Mouse (Mus musculus) neutrophil, adult 5-6 weeks (primary cell): ENCODE results near the gene Fanca. TPM values are rescaled to one million over a fixed set of nuclear protein-coding genes. Genes with fewer than 3 reads are reported as not detected.
A peak's percentile ranks its signal among the peaks of the same experiment; 100 is the strongest.
"Not testable (repeated sequence)": the region's sequence is repeated elsewhere in the genome, so short reads cannot be mapped to it uniquely, and the experiment has no call there.

Source experiments
- ATAC-seq: fragments of 151-379, 151-347 bp; 2 replicates; pipeline ENCODE4 v1.8.0; 2017; ENCODE audit warnings: mild to moderate bottlenecking, moderate TSS enrichment; ENCODE audit not compliant: insufficient number of reproducible peaks, poor library complexity, low FRiP score, severe bottlenecking; ENCODE audit errors: extremely low read depth
- total RNA-seq: library from RNA; stranded (forward); fragments of 200-1000 nt; gene quantifications from 2 replicates; pipeline ENCODE4 v1.2.3, GENCODE M21; 2017

Gene Fanca
- total RNA-seq, 1 experiment from 2014 or later: 26.8 TPM

DNA sequence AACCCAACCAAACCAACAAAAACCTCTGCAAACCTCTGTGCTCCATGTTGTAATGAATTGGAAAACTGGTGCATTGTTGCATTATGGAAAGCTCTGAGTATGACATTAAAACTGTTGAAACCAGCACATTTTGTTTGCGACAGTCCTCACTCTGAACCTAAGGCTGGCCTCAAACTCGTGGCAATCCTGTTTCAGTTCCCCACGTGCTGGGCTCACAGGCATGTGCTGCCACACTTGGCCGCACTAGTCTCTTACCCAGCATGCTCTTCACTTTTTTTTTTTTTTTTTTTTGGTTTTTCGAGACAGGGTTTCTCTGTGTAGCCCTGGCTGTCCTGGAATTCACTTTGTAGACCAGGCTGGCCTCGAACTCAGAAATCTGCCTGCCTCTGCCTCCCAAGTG is 35.4 kb downstream of the Fanca start:
- 0 out of 2 replicates have a peak, but pooled peaks have one; percentile 22 for ATAC-seq

DNA sequence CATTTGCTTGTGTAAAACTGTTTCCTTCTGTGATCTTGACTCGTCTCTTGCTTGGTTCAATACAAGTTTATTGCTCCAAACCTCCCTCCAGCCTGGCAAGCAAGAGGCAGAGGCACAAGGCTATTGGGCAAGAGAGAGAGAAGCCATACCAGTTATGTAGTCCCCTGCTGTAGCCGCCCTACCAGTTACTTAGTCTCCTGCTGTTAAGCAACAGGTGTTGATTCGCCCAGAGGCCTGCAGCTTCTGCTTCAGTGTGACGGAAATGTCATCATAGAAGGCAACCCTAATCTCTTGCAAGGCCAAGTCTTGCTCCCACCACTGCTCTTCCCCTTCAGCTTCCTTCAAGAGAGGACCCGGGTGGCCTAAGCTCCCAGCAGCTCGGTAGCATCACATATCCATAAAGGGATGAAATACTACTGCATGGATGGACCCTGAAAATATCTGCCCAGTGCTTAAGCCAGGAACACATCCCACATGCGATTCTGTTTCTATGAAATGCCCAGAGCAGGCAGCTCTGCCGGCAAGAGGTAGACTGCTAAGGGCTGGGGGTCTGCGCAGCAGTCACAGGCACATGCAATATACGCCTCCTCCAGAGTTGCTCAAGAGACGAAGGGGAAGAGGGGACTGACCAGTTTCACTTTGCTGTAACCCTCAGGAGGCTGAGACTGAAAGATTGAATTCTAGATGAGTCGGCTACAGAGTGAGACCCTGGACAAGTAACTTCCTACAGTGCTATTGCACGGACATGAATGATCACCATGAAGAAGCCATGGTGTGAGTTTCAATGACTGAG is 37.9 kb downstream of the Fanca start:
- peak; percentile 72 for ATAC-seq

DNA sequence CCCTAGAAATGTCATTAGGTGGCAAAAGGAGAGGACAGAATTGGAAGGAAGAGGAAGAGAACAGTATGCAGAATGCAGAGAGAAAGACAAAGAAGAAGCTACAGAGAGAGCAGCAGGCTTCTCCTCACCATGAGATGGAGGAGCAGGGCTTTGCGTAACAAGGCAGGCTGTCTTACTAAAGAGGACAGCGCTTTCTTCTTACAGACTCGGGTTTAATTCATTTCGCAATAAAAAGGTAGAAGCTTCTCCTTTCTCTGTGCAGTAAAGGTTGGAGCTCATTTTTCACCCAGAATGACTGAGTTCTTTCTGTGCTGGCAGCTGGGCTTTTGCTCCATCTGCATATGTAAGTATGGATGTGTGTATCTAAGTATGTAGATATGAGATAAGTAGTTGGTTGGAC is 38.5 kb downstream of the Fanca start:
- no peak; the same call in 1 of the 2 replicates for ATAC-seq

DNA sequence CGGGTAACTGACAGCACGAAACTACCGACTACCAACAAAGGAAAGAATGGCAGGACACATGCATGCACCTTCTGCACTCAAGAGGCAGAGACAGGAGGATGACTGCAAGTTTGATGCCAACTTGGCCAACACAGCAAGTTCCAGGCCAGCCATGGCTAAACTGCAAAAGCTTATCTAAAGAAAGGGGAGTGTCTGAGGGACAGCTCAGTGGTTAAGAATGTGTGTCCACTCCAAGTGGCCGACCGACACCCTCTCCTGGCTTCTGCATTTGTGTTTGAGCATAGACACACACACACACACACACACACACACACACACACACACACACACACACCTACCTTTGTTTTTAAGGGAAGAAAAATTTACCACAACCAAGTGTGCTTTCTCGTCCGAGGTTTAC is 39.9 kb downstream of the Fanca start:
- no peak for ATAC-seq

DNA sequence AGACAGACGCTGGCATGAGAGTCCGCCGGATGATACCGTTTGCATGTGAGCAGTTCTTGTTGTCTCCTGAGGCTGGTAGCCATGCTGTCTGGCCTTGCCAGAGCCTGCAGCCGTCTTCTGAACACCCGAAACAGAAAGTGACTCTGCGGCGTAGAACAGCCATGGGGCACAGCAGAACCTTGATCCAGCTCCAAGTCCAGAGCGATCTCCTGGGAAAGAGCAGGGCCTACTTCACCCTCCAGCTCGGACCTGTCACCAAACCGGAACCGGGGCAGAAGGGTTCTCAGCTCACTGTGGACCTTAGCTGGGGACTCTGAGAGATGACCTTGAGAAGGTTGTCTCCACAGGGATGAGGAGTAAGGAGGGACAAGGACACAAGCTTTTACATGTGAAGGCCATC is 43.3 kb downstream of the Fanca start:
- no peak for ATAC-seq

DNA sequence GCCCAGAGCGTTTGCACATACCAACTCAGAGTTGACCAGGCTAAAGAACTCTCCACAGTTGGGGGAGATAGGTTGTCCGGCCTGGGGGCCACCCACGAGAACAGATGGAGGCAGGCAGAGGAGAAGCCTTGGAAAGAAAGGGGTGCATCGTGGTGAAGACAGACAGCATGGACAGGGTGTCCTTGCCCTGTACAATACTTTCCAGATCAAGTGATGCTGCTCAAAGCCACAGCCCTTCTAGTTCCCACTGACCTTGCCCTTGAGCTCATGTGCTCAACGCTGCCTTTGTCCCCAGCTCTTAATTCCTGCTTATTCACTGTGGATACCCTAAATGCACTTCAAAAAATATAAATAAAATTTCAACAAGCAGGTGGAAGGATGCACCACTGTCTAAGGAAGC is 43.9 kb downstream of the Fanca start:
- ATAC-seq: no peak

DNA sequence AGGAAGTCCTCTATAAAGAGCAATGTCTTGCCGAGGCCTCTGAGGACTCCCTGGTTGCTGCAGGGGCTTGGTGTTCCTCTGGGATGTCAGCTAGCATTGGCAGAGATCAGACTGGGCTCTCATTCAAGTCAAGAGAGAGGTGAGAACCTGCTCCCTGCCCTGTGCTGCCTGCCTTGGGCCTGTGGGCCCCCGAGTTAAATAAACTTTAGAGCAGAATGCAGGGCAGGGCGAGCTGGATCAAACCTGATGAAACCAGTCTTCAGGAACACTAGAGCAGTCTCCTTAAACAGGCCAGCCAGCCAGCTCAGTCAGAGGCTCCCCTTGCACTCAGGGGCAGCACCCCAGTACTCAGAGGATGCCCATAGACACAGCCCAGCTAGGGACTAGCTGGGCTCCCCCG is 46.5 kb downstream of the Fanca start:
- ATAC-seq: no peak

DNA sequence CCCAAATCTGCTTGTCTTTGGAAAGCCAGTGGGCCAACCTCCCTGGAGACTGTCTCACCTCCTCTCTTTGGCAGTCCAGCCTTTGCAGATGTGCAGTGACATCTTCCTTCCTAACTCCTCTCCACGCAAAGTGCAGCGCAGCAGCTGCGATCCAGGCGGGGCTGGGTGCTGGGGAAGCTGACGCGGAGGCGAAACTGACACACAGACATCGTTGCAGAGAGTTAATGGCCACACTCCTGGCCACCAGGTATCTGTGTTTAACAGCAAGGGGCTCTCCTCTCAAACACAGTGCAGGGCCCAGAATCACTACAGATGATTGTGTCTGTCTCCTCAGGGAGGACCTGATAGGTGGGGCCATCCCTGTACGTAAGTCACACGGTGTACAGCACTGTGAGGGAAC is 47.2 kb downstream of the Fanca start:
- ATAC-seq: no peak

DNA sequence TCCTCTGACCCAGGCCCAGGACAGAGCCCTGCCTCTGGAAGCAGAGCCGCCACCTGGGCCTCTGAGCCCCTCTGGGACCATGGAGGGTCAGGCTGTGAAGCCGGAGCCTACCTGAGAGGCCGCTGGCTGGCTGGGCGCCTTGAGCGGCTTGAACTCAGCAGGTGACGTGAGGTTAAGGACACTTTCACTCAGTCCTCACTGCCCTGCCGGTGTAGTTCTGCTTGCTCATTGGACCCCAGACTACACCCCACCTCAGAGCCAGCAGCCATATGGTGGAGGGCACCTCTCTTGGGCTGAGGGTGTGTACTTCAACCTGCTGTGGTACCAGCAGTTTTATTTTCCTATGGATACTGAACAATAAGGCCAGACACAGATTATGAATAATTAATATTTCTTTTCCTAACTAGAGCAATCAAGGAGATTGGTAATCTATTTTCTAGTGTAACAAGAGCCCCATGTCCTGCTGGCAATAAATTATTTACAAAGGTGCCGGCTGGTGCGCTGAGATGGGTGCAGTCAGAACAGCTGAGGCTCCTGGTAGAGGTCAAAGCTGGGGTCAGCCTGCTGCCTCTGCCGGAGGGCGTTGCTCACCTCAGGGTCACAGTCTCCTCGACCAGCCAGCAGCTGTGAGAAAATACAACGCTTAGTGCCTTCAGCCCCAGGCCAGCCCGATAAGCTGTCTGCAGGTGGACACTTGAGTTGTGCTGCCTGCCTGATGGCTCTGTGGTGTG is 50.3 kb downstream of the Fanca start:
- no peak for ATAC-seq

DNA sequence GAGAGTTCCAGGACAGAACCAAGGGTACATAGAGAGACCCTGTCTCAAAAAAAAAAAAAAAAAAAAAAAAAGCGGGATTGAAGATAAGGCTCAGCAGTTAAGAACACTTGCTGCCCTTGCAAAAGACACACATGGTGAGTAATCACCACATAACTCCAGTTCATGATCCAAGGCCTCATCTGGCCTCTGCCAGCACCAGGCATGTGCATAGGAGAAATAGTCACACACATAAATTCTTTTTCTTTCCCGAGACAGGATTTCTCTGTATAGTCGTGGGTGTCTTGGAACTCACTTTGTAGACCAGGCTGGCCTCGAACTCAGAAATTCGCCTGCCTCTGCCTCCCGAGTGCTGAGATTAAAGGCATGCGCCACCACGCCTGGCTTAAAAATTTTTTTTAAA is 60.8 kb downstream of the Fanca start:
- ATAC-seq: not testable (repeated sequence)

DNA sequence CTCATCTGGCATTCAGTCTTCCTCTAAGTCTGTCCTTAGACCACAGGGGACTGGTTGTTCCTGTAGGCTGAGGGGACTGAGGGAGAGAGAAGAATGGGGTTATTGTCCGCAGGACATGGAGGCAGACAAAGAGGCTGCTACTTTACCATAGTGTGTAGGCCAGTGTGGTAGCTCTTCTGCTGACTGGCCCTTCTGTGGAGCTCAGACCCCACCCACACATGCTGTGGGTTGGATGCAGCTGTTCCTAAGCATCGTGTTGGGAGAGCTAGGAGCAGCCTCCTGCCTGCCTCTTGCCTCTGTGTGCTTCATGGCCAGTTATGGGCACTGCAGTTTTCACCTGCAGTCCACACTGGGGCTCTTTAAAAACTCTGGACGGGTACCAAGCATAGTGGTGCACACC is 61.3 kb downstream of the Fanca start:
- ATAC-seq: no peak

DNA sequence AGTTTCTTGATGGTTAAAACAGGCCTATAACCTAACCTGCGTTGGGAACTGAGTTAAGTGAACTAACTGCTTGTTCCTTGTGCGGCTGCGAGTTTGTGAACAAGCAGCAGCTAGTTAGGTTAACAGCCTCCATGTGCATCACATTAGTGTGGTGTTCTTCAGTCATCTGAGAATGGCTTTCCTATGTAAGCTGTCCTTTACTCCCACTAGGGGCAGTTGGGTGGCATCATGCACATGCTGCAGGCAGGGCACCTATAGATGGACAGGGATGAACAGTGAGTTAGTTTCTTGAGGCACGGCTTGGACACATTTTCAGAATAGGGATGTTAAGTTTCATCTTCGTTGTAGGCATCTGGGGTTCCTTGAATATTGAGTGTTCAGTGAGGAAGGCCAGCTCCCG is 63.2 kb downstream of the Fanca start:
- no peak for ATAC-seq

DNA sequence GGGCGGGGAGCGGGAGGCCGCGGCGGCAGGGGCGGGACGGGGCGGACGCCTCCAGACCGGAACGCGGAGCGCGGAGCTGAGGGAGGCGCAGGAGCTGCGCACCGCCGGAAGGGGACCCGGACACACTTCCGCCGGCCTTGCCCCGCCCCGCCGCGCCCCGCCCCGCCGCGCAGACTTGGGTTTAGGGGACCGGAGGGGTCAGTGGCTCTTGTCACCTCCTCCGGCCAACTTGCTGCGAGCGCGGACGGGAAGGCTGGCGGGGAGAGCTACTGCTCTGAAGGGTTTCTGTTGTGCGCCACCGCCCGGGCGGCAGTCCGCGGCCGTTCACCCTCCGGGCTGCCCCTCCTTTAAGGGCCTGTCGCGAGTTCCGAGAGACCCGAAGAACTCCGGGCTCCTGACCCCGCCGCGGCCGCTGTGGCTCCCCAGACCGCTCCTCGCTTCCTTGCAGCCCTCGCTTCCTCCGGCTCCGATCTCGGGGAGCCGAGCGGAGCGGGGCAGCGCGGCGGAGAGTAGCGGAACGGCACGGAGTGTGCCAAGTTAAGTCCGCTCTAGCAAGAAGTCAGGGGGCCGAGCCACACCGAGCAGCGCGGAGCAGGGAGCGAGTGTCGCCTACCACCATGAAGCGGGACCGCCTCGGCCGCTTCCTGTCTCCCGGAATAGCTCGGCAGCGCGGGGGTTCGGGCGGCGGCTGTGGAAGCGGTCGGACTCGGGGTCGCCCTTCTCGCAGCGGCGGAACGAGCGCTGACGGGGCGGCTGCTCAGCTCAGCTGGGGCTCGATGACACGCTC is 64.1 kb downstream of the Fanca start, which contains the start of the genes Zfp276 and Vps9d1:
Gene Zfp276, plus strand, starts transcription at position 97 of the 787 bp plus-strand sequence.
Gene Vps9d1, minus strand, starts transcription at position 250 of the 787 bp plus-strand sequence.
- peak; percentile 78 for ATAC-seq

DNA sequence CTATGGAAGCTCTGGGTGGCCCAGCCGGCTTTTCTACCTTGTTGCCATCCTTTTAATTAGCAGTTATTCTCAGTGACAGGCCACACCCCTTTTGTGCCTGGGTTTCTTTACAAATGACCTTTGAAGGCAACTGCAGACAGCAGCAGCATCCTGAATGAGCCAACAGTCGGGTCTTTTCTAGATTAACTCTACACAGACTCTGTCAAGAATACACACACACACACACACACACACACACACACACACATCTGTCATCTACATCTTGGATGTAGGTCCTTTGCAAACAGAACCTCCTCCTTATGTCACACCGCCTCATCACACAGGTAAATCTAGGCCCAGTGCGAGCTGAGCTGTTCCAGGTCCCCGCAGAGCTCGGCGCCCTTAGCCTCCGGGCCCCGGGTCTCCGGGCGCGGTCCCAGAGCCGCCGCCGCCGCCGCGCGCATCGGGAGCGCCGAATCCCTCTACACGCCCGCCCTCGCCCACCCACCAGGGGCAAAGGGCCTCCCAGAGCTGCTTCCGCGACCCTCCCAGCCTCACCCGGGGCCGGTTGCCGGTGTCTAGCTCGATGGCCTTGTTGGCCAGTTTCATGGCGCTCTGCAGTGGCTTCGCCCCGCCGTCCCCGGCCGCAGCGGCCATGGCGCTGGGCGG is 64.8 kb downstream of the Fanca start:
- ATAC-seq: no peak

DNA sequence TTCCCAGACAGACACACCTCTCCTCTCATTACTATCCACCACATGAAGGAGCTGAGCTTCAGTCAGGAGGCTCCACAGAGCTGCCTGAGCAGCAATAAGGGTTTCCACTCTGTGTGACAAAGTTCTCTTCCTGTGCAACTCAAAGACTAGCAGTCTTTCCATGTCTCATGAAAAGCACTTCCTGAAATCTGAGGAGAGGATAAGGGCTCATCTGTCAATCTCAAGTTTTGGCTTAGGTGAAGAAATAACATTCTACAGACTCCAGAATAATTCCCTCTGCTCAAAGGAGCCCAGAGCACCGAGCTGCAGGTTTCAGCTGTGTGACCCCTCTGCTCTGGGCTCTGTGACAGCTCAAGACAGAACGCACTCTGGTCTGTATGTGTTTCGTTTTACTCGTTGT is 65.5 kb downstream of the Fanca start:
- no peak for ATAC-seq

DNA sequence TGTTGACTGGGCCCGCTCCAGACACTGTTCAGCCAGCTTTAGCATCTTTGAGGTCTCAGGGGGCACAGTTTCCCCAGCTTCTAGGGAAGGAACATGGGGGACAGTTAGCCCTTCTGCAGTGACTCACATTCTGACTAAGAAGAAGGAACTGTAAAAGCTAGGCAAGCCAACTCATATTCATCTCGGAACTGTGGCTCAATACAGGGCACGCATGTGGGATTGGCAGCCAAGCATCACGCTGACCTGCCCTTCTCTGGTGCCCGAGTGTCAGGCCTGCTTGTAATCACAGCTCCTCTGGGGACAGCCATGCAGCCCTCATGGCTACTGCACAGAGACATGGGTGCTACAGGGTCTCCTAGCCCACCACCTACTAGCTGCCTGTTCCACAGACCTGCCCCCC is 67.4 kb downstream of the Fanca start:
- no peak for ATAC-seq

DNA sequence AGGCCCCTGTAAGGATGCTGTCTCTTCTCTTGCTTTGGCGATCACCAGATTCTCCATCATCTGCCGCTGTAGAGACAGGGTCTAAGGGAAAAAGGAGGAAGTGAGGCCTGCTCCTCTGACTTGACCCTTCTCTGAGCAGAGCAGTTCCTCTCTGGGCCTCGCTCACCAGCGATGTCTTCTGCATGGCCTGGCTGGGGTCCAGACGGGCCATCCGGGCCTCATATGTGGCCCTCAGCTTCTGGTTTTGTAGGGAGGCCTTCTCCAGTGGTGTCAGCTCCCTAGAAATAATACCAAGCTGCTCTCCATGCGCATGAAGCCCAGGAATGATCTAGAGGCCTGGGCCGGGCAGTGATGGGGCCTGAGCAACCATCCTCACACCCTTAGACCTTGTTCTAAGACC is 69.8 kb downstream of the Fanca start:
- 0 out of 2 replicates have a peak, but pooled peaks have one; percentile 30 for ATAC-seq

DNA sequence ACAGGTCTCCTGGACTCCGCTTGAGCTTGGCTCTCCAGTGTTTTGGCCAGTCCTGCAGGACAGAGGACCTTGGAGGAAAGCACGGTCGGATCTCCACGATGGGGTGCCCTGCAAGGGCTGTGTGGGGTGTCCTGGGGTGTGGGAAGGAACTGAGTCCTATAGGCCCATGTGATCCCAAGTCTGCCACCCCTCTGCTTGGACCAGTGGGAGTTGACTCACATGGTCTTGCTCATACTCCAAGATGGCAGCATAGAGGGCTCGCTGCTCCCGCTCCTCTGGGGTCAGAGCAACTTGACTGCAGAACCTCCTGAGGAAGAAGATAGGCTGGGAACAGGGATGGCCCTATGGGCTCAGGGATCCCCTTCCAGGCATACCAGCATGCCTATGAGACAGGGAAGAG is 70.6 kb downstream of the Fanca start:
- ATAC-seq: no peak

DNA sequence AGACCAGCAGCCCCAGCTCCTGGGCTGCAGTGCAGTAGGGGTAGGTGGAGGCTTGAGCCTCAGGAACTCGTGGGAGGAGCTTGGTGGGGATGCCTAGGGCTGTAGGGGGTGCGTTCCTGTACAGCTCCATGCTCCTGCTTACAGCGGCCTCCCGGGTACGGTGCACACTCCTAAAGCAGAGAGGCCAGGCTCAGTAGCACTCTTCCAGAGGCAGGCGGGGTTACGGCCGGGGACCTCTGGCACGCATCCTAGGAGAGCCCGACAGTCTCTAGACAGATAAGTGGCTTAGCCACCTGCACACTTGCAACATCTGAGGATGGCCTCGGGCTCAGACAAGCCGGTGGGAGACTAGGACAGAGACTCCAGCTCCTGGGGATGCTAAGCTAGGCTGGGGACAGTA is 72.8 kb downstream of the Fanca start:
- ATAC-seq: no peak
